ENCODE assay signal across 9 mouse cellular contexts in genomic region chr5:81028875-81029274, GRCm38 (mm10). TPM values are rescaled to one million over a fixed set of nuclear protein-coding genes. Genes with fewer than 3 reads are reported as not detected.
DNase-seq lines count a peak whose midpoint lies in the region; ATAC-seq and TF ChIP-seq lines count a peak whose summit lies in the region.
"Had no signal": no experiment of that assay in that cellular context is flagged by ENCODE, and none has a peak within 500 bp of the region (broad histone marks: within the 10 kb centered on the region; RNA-seq: fewer than 3 reads in every experiment).

No protein-coding gene starts in this region.

- no peak for TF ChIP-seq POLR2A in brain, embryonic 14.5 days (IDR thresholded peaks at IDR 0.05; ENCODE audit: borderline replicate concordance, extremely low read depth, insufficient read depth, insufficient read length, poor library complexity, severe bottlenecking)

- peaks cover 13% of the 10 kb centered on the region for H3K4me1 ChIP-seq in kidney, embryonic 16.5 days (ENCODE audit: insufficient read depth, low read length)
- H3K4me1 ChIP-seq in forebrain, embryonic 15.5 days: peaks cover 6% of the 10 kb centered on the region; the same call in 1 of the 2 replicates
- peaks cover 27% of the 10 kb centered on the region for H3K4me1 ChIP-seq in midbrain, embryonic 12.5 days

- peaks cover 4% of the 10 kb centered on the region; the same call in 1 of the 2 replicates for H3K27me3 ChIP-seq in kidney, embryonic 16.5 days (ENCODE audit: insufficient read depth, low read length)
- H3K27me3 ChIP-seq in forebrain, embryonic 15.5 days: peaks cover 4% of the 10 kb centered on the region; the same call in 1 of the 2 replicates
- no peaks in the 10 kb centered on the region for H3K27me3 ChIP-seq in midbrain, embryonic 12.5 days

- H3K4me2 ChIP-seq in kidney, embryonic 16.5 days (replicated peaks; ENCODE audit: low read depth, low read length): no peak overlapping the region
- no peak overlapping the region for H3K4me2 ChIP-seq in forebrain, embryonic 15.5 days (replicated peaks)
- no peak overlapping the region for H3K4me2 ChIP-seq in midbrain, embryonic 12.5 days (replicated peaks)

- no peak overlapping the region for H3K27ac ChIP-seq in kidney, embryonic 16.5 days (ENCODE audit: low read length)
- H3K27ac ChIP-seq in forebrain, embryonic 15.5 days (replicated peaks): no peak overlapping the region
- no peak overlapping the region for H3K27ac ChIP-seq in midbrain, embryonic 12.5 days (replicated peaks)

- WGBS in kidney, embryonic 16.5 days: 26% methylated on average over 2 of the region's 2 CpGs
- 4% methylated on average over 2 of the region's 2 CpGs for WGBS in forebrain, embryonic 15.5 days
- whole genome bisulfite sequencing in midbrain, embryonic 12.5 days: 7% methylated on average over 2 of the region's 2 CpGs

- DNase-seq in kidney, postnatal 14 days: no peak
- peak; percentile 87 for DNase-seq in brain, embryonic 14.5 days (ENCODE audit: low read depth)
- DNase-seq in thymus, postnatal 14 days: no peak
- no peak for DNase-seq in thymus, postnatal 10 days (ENCODE audit: low spot score in 2 of 2)
- no peak for DNase-seq in thymus, postnatal 25 days
- DNase-seq: liver, postnatal 0 days had no signal

- TF ChIP-seq CTCF in brain, embryonic 14.5 days (IDR thresholded peaks at IDR 0.05; ENCODE audit: borderline replicate concordance, extremely low read depth, insufficient read depth, insufficient read length): no peak

- no peak overlapping the region for H3K9ac ChIP-seq in kidney, embryonic 16.5 days (replicated peaks; ENCODE audit: low read length)
- H3K9ac ChIP-seq in forebrain, embryonic 15.5 days (replicated peaks): no peak overlapping the region
- no peak overlapping the region for H3K9ac ChIP-seq in midbrain, embryonic 12.5 days (replicated peaks)
- H3K9ac ChIP-seq: liver, postnatal 0 days had no signal

- no peaks in the 10 kb centered on the region for H3K9me3 ChIP-seq in kidney, embryonic 16.5 days (ENCODE audit: low read length)
- H3K9me3 ChIP-seq in forebrain, embryonic 15.5 days: no peaks in the 10 kb centered on the region
- no peaks in the 10 kb centered on the region for H3K9me3 ChIP-seq in midbrain, embryonic 12.5 days

- no peaks in the 10 kb centered on the region for H3K36me3 ChIP-seq in kidney, embryonic 16.5 days (ENCODE audit: insufficient read depth, low read length)
- H3K36me3 ChIP-seq in forebrain, embryonic 15.5 days: no peaks in the 10 kb centered on the region
- H3K36me3 ChIP-seq in midbrain, embryonic 12.5 days: no peaks in the 10 kb centered on the region

- peak; percentile 59; the same call in 1 of the 2 replicates for ATAC-seq in kidney, embryonic 16.5 days (ENCODE audit: low FRiP score, low TSS enrichment)
- peak; percentile 90 for ATAC-seq in forebrain, embryonic 15.5 days (replicated peaks)
- ATAC-seq in midbrain, embryonic 12.5 days (ENCODE audit: low FRiP score, low read depth): peak; percentile 77
- ATAC-seq: liver, postnatal 0 days had no signal

- H3K4me3 ChIP-seq in kidney, embryonic 16.5 days (ENCODE audit: low read length): no peak overlapping the region
- H3K4me3 ChIP-seq in forebrain, embryonic 15.5 days: no peak overlapping the region
- no peak overlapping the region for H3K4me3 ChIP-seq in midbrain, embryonic 12.5 days

RNA-seq across cellular contexts. Expression of gene Adgrl3, which starts 8.9 kb away (rescaled TPM):
- 12.7 and 17.7 TPM in 2 replicates for polyA plus RNA-seq in kidney, embryonic 16.5 days (2015; fragmentation: Nextera tagmentation; extraction: Ambion mirVana)
- 53.9 and 89.2 TPM in 2 replicates for polyA plus RNA-seq in brain, embryonic 14.5 days (2012; rRNA removed)
- 47.5 and 51.3 TPM in 2 replicates for polyA plus RNA-seq in forebrain, embryonic 15.5 days (2015; fragmentation: Nextera tagmentation; extraction: Ambion mirVana)
- polyA plus RNA-seq in midbrain, embryonic 12.5 days (2016; fragmentation: Nextera tagmentation; extraction: Ambion mirVana): 40.7 and 45.9 TPM in 2 replicates
